Mouse (Mus musculus) liver, adult 10 weeks (tissue): ENCODE measurements around the gene Trappc3. TPM values are rescaled to one million over a fixed set of nuclear protein-coding genes. Genes with fewer than 3 reads are reported as not detected.

Experiments used
- polyA plus RNA-seq: library from polyadenylated mRNA; stranded (reverse); fragments of 350-450 nt; fragmentation: Illumina TruSeq; extraction: RNeasy Lipid Tissue Mini Kit (QIAGEN cat#74804); gene quantifications from one replicate; pipeline ENCODE4 v1.2.3, GENCODE M21; 2014; ENCODE audit warnings: low read depth, low replicate concordance

The Trappc3 gene
- polyA plus RNA-seq = 24.9 TPM

DNA sequence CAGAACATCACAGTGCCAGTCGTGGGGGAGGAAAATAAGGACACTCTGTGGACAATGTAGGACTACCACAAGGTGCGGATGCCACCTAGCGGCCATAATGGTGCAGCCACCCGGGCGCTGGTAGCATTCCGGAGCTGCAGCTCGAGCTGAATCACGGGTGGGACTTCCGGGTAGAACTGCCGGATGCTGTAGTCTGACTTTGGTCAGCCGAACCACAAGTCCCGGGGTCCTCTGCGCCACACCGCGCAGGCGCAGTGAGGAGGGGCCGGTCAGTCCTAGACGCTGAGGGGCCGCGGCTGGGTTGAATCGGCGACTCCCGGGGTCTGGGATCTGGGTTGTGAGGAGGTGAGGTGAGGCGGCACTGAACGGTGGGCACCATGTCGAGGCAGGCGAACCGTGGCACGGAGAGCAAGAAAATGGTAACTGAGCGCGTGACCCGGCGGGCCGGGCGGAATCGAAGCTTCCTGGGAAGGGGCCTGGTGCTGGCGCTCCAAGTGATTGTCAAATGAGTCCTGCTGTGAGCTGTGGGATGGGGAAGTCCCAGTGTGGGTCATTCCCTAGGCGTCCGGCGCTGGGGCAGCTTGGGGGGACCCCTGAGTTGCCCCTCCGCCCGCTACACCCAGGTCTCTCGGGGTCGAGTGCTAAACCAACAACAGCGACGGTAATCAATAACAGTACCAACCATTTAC, at the start of gene Trappc3:
Gene Trappc3, plus strand, starts transcription at position 207 of the 689 bp plus-strand sequence.

GRCm38 (mm10) chr4:126256131-126256791, 5.9 kb upstream of the Trappc3 start, which contains the start of gene Map7d1:
Gene Map7d1 (minus strand): TSS chr4:126256343.

GRCm38 (mm10) chr4:126286492-126286891, 24.4 kb downstream of the Trappc3 start, which contains the start of gene Col8a2:
Gene Col8a2 (plus strand): TSS chr4:126286793.

GRCm38 (mm10) chr4:126321111-126321853, 59.2 kb downstream of the Trappc3 start, which contains the start of gene Adprhl2:
Gene Adprhl2 (minus strand): TSS chr4:126321703.

GRCm38 (mm10) chr4:126325281-126325861, 63.2 kb downstream of the Trappc3 start, which contains the start of gene Tekt2:
Gene Tekt2 (minus strand): TSS chr4:126325688.

Other genes with a start within 250 kb of the Trappc3 start
- gene Csf3r, start 237.8 kb upstream of the Trappc3 start, polyA plus RNA-seq = 0.32 TPM
- gene Mrps15, start 215.4 kb upstream of the Trappc3 start, polyA plus RNA-seq = 53.3 TPM
- not detected for gene Oscp1, start 203.8 kb upstream of the Trappc3 start, polyA plus RNA-seq
- gene Lsm10, start 165.7 kb upstream of the Trappc3 start, polyA plus RNA-seq = 3.5 TPM
- 5.1 TPM for gene Stk40, start 158.4 kb upstream of the Trappc3 start, polyA plus RNA-seq
- not detected for gene Eva1b, start 114.6 kb upstream of the Trappc3 start, polyA plus RNA-seq
- gene Sh3d21, start 98.8 kb upstream of the Trappc3 start, polyA plus RNA-seq = 0.21 TPM
- 76.8 TPM for gene Thrap3, start 59.6 kb upstream of the Trappc3 start, polyA plus RNA-seq
- 4.0 TPM for gene Map7d1, start 6.0 kb upstream of the Trappc3 start, polyA plus RNA-seq
- 0.08 TPM for gene Col8a2, start 24.5 kb downstream of the Trappc3 start, polyA plus RNA-seq
- gene Adprhl2, start 59.4 kb downstream of the Trappc3 start, polyA plus RNA-seq = not detected
- gene Tekt2, start 63.4 kb downstream of the Trappc3 start, polyA plus RNA-seq = not detected
- gene Ago3, start 167.2 kb downstream of the Trappc3 start, polyA plus RNA-seq = 4.4 TPM
- gene Ago1, start 206.3 kb downstream of the Trappc3 start, polyA plus RNA-seq = 8.2 TPM